Mouse (Mus musculus): Measurements from ENCODE around the gene Apbb2.

Apbb2 gene

DNA sequence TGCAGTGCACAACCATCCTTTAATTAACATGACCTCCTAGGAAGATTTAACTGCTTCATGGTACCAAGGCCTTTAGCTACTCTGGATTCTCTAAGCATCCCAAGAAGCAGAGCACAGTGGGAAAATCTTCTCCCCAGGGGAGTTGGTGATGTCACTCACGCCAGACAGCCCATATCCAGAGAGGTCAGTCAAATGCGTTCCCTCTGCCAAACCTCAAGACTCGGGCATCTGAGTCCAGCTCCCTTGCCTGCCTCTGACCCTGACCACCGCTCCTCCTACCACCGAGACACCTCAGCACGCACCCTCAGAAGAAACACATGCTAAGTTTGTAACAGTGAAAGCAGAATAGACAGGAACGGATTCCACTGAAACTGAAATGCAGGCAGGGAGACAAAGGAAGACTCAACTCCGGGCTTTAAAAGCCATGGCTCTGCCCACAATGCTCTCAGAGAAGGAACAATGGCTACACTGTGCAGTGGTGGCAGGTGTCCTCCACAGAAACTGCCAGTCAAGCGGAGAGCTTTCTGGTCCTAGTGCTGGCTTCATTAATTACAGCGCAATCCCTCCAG, 72.9 kb downstream of the Apbb2 start:
- no peak for DNase-seq

- peak; percentile 52 for DNase-seq
Observed at GRCm38 (mm10) chr5:66543761-66544160, 74.8 kb downstream of the Apbb2 start.

- DNase-seq: no peak
Observed at GRCm38 (mm10) chr5:66543344-66543743, 75.2 kb downstream of the Apbb2 start.

DNA sequence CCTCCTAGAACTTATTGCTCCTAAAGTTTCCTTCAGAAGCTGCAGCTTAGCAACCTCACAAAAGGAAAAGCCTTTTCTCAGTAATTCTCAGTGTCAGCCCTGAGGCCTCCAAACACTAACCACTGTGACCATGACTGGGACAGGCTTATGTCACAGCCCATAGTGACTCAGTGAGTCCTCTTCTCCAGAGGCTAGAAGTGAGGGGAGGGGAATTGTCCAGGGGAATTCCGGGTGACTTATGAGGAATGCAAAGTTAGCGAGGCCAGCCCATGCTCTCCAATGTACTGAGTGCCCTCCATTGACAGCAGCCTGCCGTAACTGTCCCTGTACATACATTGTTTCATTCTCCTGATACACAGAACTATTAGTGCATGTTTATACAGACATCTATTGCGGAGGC, 76.1 kb downstream of the Apbb2 start:
- DNase-seq: no peak

DNA sequence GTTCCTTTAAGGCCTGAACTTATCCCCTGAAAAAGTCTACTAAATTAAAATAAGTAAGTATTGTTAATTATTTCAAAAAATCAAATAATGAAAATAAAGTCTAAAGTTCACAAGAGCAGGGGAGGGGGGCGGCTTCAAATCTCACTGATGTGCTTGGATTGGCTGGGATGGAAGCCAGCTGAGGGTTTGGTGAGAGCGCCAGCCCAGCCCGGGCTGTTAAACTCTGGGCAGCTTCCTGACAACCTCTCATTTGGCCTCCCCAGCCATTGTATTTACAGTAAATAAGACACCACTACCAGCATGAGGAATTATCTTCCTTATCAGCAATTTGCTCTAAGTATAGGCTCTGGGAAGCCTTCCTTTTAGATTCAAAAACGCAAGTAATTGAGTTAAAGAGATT, 77.2 kb downstream of the Apbb2 start:
- DNase-seq: peak; percentile 55

- no peak for DNase-seq
Observed at GRCm38 (mm10) chr5:66540246-66540645, 78.3 kb downstream of the Apbb2 start.

GRCm38 (mm10) chr5:66537811-66538210, 80.8 kb downstream of the Apbb2 start:
- DNase-seq: no peak

DNA sequence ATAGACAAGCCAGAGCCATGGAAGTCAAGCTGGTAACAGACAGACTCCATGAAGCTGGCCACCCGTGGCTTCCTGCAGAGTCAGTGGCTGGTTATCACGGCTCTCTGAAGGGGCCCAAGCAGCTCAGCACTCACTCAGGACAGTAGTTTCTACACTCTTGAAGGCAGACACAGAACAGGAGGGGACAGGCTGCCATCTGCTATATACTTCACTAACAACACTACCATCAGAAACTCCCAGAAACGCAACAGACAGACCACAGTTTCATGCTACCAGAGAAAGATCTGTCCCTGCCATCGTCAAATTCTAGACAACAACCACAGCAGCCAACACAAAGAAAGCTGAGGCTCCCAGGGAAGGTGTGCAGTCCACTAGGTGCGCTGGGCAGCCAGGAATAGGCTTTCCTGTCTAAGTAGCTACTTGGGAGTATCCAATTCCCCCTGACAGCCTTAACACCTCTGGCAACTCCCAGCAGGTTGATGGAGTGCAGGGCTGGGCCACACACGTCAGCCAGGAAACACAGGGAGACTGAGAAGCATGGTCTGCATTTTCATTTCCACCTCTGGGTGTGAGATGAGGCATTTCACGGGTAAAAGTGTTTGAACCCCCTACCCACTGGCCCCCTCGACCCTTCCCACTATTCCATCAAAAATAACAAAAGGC, 81.8 kb downstream of the Apbb2 start:
- DNase-seq: no peak

DNA sequence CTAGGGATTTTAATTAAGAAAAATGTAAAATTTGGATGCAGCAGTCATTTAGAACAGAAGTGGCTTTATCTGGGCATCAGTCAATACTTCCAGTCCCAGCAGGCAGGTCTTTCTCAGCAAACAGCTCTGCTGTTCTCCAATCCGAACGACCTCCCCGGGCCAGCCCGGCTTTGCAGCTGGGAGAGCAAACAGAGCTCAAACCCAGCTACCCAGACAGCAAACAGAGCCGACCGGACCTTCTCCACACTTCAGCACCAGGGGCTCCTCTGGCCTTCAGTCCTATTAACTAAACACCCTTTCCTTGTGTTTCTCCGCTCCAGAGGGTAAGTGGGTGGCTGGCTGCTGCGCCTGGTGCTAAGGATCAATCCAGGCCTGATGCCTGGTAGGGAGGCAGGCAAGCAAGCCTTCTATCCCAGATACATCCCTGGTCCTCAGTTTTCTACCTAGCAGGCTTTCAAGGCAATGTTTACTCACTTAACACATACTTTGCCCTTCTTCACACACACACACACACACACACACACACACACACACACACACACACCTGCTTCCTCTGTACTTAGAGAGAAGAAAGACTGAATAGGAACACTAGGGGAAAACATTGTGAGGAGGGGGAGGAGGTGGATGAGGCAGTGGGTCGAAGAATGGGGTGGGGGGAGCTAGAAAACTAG, 82.9 kb downstream of the Apbb2 start:
- DNase-seq: no peak

DNA sequence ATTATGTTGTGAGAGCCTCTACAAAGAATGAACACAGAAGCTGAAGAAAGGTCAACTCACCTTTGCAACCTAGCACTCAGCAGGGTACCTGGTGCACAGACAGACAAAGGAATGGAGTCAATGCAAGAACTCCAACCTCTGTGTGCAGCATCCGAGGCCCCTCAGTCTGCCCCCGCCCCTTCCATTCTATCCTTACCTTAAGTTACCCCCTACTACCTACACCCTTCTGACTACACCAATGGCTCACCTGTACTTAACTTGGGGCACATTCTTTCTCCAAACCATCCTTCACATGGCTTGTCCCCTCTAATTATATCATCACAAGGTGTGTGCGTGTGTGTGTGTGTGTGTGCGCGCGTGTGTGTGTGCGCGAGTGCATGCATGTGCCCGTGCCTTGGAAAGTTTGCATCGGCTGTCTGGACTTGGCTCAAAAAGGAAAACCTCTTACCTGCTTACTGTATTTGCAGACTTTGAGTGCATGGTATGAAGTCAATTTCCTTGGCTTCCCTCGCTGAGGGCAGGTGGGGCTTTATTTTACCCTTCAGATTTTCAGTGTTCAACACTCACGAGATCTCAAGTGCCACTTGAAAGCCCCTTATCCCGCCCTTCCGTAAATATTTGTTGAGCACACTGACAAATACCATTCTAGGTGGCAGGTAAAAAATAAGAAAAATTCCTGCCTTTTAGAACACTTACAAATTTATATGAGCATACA, 84.7 kb downstream of the Apbb2 start:
- DNase-seq: no peak

- DNase-seq: no peak
Observed at GRCm38 (mm10) chr5:66532827-66533226, 85.8 kb downstream of the Apbb2 start.

DNA sequence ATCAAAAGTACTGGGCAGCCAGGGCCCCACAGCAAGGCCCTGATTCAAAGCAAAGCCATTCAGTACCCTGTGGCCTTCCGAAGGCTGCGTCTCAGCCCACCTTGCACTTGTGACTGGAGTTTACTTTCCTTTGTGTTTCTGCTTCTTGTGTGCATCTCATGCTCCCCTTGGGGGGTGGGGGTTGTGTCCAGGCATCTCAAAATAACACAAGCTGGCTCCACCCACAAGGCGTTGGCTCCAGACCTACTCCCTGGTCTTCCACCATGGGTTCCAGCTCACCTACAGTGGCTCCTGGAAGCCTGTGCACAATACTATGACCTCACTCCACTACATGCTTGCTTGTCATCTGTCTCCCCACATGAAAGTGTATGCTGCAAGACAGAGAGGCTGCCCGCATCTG, 88.2 kb downstream of the Apbb2 start:
- DNase-seq: no peak

- no peak for DNase-seq
Observed at GRCm38 (mm10) chr5:66529631-66530030, 89.0 kb downstream of the Apbb2 start.

- no peak for DNase-seq
Observed at GRCm38 (mm10) chr5:66528567-66528966, 90.0 kb downstream of the Apbb2 start.

GRCm38 (mm10) chr5:66527090-66527489, 91.5 kb downstream of the Apbb2 start:
- peak; percentile 87 for DNase-seq

- DNase-seq: no peak
Observed at GRCm38 (mm10) chr5:66525002-66525401, 93.6 kb downstream of the Apbb2 start.

DNA sequence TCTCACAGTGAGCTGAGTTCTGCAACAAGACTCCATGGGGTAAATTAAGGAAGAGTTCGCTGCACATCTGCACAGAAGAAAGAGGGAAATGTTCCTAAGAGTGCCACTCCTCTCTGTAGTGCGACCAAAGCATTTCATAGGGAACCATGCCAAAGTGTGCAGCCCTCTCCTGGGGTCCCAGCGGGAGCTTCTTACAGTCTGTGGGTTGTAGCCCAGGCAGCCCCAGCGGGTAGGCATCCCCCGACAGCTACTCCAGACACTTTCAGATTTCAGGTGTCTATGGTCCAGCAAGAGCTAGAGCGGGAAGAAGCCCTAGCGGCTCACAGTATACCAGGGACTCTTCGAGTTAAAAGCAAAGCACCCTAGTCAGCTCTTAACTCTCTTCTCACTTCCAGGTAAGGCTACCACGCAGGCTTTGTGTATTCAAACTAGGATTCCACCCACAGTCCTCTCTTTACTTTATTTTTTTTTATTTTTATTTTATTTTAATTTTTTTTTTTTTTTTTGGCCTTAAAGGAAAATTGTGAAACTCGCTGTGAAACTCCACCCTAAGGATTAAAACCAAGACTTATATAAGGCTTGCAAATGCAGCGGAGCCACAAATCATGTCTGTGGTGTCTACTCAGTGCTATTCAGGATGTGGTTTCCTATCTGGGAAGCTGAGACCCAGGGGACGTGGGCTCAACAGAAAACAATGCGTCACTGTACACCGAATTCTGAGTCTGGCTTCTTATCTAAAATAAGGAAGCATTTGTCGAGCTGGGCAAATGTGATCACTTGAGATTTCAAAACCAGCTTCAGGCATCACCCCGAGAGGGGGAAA, 94.7 kb downstream of the Apbb2 start:
- DNase-seq: no peak

DNA sequence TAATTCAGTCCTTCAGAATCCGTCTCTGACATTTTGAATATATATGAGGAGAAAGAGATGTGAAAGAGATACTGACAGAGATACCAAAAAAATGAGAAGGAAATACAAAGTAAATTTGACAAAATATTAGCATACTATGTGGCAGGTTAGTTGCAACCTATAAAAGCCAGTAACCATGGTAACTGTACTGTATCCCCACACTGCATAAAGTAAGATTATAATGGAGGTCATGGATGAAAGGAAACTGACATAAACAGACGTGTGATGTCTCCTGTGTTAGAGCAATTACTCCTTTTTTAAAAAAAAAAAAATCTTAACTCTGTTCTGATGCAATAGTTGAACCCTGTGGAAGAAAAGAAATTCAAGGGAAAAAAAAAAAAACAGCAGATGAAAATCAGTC, 97.3 kb downstream of the Apbb2 start:
- DNase-seq: no peak

GRCm38 (mm10) chr5:66519511-66519910, 99.1 kb downstream of the Apbb2 start:
- DNase-seq: no peak

DNA sequence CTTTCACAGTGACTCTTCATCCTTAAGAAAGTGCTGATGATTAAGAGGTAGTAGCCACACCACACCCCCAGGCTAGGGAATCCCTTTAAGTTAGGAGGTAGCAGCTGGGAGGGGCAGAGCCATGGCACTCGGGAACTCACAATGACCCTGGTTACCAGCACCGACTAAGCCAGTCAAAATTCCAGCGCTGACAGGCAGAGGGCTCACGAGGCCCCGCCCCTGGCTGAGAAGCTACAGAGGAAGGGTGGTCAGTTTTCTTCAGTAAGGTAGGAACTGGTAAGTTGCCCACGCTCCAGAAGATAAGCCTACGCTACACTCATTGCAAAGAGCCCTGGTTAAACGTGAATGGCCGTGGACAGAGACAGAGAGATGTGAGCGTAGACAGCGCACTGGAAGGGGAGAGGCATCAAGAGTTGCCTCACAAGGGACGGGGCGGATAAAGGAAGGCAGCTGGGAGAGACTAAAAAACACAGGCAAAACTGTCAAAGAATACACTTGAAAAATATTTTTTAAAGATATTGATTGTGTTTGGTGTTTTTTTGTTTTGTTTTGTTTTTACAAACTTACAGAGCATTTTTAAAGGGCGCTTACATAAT, 100.1 kb downstream of the Apbb2 start:
- DNase-seq: no peak

DNA sequence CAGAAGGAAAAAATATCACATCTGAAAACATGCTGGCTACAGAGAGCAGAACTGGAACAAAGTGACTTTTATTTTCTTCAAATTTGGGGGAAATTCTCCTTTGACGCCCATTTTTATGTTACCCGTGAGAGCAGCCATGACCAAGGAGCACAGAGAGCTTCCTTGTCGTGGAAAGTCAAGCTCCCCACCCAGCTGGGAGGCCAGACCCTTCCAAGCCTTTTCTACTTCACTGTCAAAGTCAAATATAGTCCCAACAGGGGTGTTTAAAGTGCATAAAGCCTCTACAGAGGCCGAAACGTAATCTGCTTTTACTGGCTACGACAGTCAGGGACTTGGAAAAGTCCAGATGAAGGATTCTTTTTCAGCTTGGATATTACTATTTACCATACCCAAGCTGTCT, 101.1 kb downstream of the Apbb2 start:
- DNase-seq: no peak

- DNase-seq: no peak
Observed at GRCm38 (mm10) chr5:66516311-66516710, 102.3 kb downstream of the Apbb2 start.

DNA sequence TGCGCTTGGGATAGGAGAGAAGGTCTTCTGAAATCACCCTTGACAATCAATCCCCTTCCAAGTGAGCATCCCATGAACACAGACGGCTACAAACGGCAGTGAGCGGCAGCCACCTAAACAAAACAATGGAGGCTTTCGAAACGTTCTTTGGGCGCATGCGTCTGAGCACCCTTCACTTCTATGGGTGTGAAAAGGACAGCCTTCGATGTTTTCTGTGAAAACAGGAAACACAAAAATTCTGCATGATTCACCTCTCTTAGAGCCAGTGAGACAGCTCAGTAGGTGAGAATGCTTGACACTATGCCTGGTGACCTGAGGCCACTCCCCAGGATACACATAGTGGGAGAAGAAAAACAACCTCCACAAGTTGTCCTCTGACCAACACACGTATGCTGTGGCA, 103.3 kb downstream of the Apbb2 start:
- DNase-seq: no peak

Measured in kidney, postnatal 10 days (tissue).